21 mouse cellular contexts compared by ENCODE assay signal in the genomic region with DNA sequence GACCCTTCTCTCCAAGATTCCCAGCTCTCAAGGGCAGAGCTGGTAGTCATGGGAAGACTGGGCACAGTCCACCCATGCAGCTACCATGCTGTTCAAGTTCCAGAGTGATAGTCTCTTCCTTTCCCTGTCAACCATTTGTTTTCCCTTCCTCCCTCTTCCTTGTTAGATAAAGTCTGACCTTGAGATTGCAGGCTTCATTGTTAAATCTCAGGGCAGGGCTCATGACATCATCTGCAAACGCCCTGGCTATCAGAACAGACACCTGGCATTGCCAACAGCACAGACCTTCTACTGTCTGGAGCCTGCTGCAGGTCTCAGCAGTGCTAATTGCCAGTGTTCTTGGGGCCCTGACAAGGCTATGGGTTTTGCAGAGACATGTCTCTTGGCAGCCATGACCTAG. TPM values are rescaled to one million over a fixed set of nuclear protein-coding genes. Genes with fewer than 3 reads are reported as not detected.
A peak's percentile ranks its signal among the peaks of the same experiment; 100 is the strongest.
DNase-seq lines count a peak whose midpoint lies in the region; ATAC-seq and TF ChIP-seq lines count a peak whose summit lies in the region.
"Had no signal": no experiment of that assay in that cellular context is flagged by ENCODE, and none has a peak within 500 bp of the region (broad histone marks: within the 10 kb centered on the region; RNA-seq: fewer than 3 reads in every experiment).

No protein-coding gene starts in this region.

- DNase-seq in heart, adult 8-10 months (ENCODE audit: low spot score): no peak
- DNase-seq in ZHBTc4 (ENCODE audit: low read depth, low spot score): peak; percentile 18
- DNase-seq in intestine, embryonic 14.5 days (ENCODE audit: low spot score): no peak
- DNase-seq in adrenal gland, postnatal 4 days (ENCODE audit: low spot score in 2 of 2): no peak
- DNase-seq: B cell, adult 2 months; cerebellum, adult 9-10 months; gastrocnemius, postnatal 25 days; kidney, adult 11 months; kidney, postnatal 10 days; lung, embryonic 14.5 days; thymus, postnatal 4 days had no signal

- peaks cover 11 to 17% of the 10 kb centered on the region in 2 experiments; a peak in 3 of 4 replicates for H3K4me1 ChIP-seq in heart, embryonic 14.5 days (ENCODE audit: control insufficient read depth in 2 of 2, insufficient read depth in 2 of 2, low read length in 2 of 2)
- no peaks in the 10 kb centered on the region for H3K4me1 ChIP-seq in intestine, embryonic 14.5 days (replicated peaks; ENCODE audit: control insufficient read depth, insufficient read depth, low read length)
- H3K4me1 ChIP-seq in small intestine, adult 2 months (ENCODE audit: control insufficient read depth, insufficient read depth, insufficient read length, low read length): peaks cover 13% of the 10 kb centered on the region
- H3K4me1 ChIP-seq: limb, embryonic 12.5 days; liver, embryonic 12.5 days; midbrain, embryonic 13.5 days; neural tube, embryonic 12.5 days had no signal

- no peak for TF ChIP-seq POLR2A in small intestine, adult 2 months (IDR thresholded peaks at IDR 0.05; ENCODE audit: low read depth, low read length)

- no peaks in the 10 kb centered on the region for H3K9me3 ChIP-seq in heart, embryonic 14.5 days (ENCODE audit: control insufficient read depth, low read length)
- no peaks in the 10 kb centered on the region for H3K9me3 ChIP-seq in intestine, embryonic 14.5 days (ENCODE audit: control insufficient read depth, low read length)
- H3K9me3 ChIP-seq: limb, embryonic 12.5 days; liver, embryonic 12.5 days; midbrain, embryonic 13.5 days; neural tube, embryonic 12.5 days had no signal

- H3K27ac ChIP-seq in heart, embryonic 14.5 days (replicated peaks in 1 of 2; ENCODE audit: control insufficient read depth in 1 of 2, insufficient read depth in 1 of 2, low read depth in 2 of 2, low read length in 2 of 2): peak overlapping the region; percentile 42 to 43; a peak in 3 of 4 replicates
- H3K27ac ChIP-seq in intestine, embryonic 14.5 days (ENCODE audit: low read depth): 0 out of 2 replicates have a peak overlapping the region, but pooled peaks have one; percentile 51
- peak overlapping the region; percentile 79 for H3K27ac ChIP-seq in small intestine, adult 2 months (ENCODE audit: insufficient read depth, low read depth, low read length)
- H3K27ac ChIP-seq: hindbrain, embryonic 14.5 days; limb, embryonic 12.5 days; liver, embryonic 12.5 days; midbrain, embryonic 13.5 days; neural tube, embryonic 12.5 days had no signal

- no peak for TF ChIP-seq CTCF in small intestine, adult 2 months (IDR thresholded peaks at IDR 0.05; ENCODE audit: extremely low read depth, insufficient read length, insufficient replicate concordance, low read depth, low read length)

- WGBS in heart, embryonic 14.5 days: 33% methylated on average over 1 of the region's 1 CpGs
- 65% methylated on average over 1 of the region's 1 CpGs for WGBS in intestine, embryonic 14.5 days
- 38% methylated on average over 1 of the region's 1 CpGs for WGBS in small intestine, adult 2 months

- 0 out of 2 replicates have a peak, but pooled peaks have one; percentile 40 for ATAC-seq in heart, embryonic 14.5 days (ENCODE audit: insufficient number of reproducible peaks, insufficient read depth, low FRiP score, low read depth)
- ATAC-seq in intestine, embryonic 14.5 days (replicated peaks; ENCODE audit: low FRiP score, low TSS enrichment, low read depth): peak; percentile 68
- ATAC-seq in erythroblast, adult 5-6 weeks (replicated peaks; ENCODE audit: low FRiP score, poor library complexity, severe bottlenecking): no peak
- ATAC-seq: forebrain, embryonic 14.5 days; liver, embryonic 12.5 days; midbrain, embryonic 13.5 days had no signal

- H3K36me3 ChIP-seq in heart, embryonic 14.5 days (ENCODE audit: control insufficient read depth, insufficient read depth, low read length): peaks cover 98% of the 10 kb centered on the region
- peaks cover 95% of the 10 kb centered on the region for H3K36me3 ChIP-seq in intestine, embryonic 14.5 days (ENCODE audit: control insufficient read depth, insufficient read depth, low read length)
- H3K36me3 ChIP-seq in small intestine, adult 2 months (ENCODE audit: control insufficient read depth, insufficient read depth, low read length): peaks cover 81% of the 10 kb centered on the region

- H3K4me2 ChIP-seq in heart, embryonic 14.5 days (ENCODE audit: low read length): no peak overlapping the region
- no peak overlapping the region for H3K4me2 ChIP-seq in intestine, embryonic 14.5 days (ENCODE audit: low read length)
- H3K4me2 ChIP-seq: hindbrain, embryonic 14.5 days; limb, embryonic 12.5 days; liver, embryonic 12.5 days; lung, embryonic 14.5 days; midbrain, embryonic 13.5 days; neural tube, embryonic 12.5 days had no signal

- H3K4me3 ChIP-seq in heart, embryonic 14.5 days (ENCODE audit: control insufficient read depth in 1 of 2, insufficient read depth in 1 of 2, low read depth in 1 of 2, low read length in 2 of 2): no peak overlapping the region
- H3K4me3 ChIP-seq in intestine, embryonic 14.5 days (ENCODE audit: low read depth, low read length): no peak overlapping the region
- no peak overlapping the region for H3K4me3 ChIP-seq in small intestine, adult 2 months (ENCODE audit: low read depth, low read length)
- H3K4me3 ChIP-seq: erythroblast, embryonic 14.5 days; limb, embryonic 12.5 days; liver, embryonic 12.5 days; midbrain, embryonic 13.5 days; neural tube, embryonic 12.5 days had no signal

- H3K9ac ChIP-seq in heart, embryonic 14.5 days (ENCODE audit: low read length): no peak overlapping the region
- H3K9ac ChIP-seq in intestine, embryonic 14.5 days (ENCODE audit: low read length): no peak overlapping the region
- H3K9ac ChIP-seq: hindbrain, embryonic 14.5 days; limb, embryonic 12.5 days; liver, embryonic 12.5 days; lung, embryonic 14.5 days; midbrain, embryonic 13.5 days; neural tube, embryonic 12.5 days had no signal

- no peaks in the 10 kb centered on the region for H3K27me3 ChIP-seq in heart, embryonic 14.5 days (ENCODE audit: control insufficient read depth, insufficient read depth, low read length)
- H3K27me3 ChIP-seq in intestine, embryonic 14.5 days (replicated peaks; ENCODE audit: control insufficient read depth, insufficient read depth, low read length): no peaks in the 10 kb centered on the region
- H3K27me3 ChIP-seq in small intestine, adult 2 months (ENCODE audit: control insufficient read depth, insufficient read depth, low read length): no peaks in the 10 kb centered on the region
- H3K27me3 ChIP-seq: limb, embryonic 12.5 days; liver, embryonic 12.5 days; midbrain, embryonic 13.5 days; neural tube, embryonic 12.5 days had no signal

RNA-seq across cellular contexts. Expression of a gene that starts 48.9 kb away (rescaled TPM):
- polyA plus RNA-seq in heart, embryonic 14.5 days (2014; fragmentation: Nextera tagmentation; extraction: Ambion mirVana): 4.4 and 4.6 TPM in 2 replicates
- total RNA-seq in heart, adult 8-10 months (2022): 1 to 10 TPM; 3.5 to 4.4 (median 4.2) TPM
- 5.1 and 5.2 TPM in 2 replicates for polyA plus RNA-seq in intestine, embryonic 14.5 days (2014; fragmentation: Nextera tagmentation; extraction: Ambion mirVana)
- 2.6 and 3.3 TPM in 2 replicates for polyA plus RNA-seq in small intestine, adult 2 months (2012; rRNA removed)
- total RNA-seq in adrenal gland, postnatal 4 days (2021): 10 to 100 TPM; 17.6 to 17.8 TPM
- not detected in 2 replicates for total RNA-seq in erythroblast, adult 5-6 weeks (2015; ENCODE audit: low replicate concordance)
- total RNA-seq in erythroblast, adult 5-6 weeks (2017; ENCODE audit: low replicate concordance): 0.14 and 1.9 TPM in 2 replicates
- polyA plus RNA-seq: erythroblast, embryonic 14.5 days had no signal
